Mouse (Mus musculus): ENCODE results near the gene Tmem150a. TPM values are rescaled to one million over a fixed set of nuclear protein-coding genes. Genes with fewer than 3 reads are reported as not detected.

The Tmem150a gene
- polyA plus RNA-seq, 1 experiment = 13.0 TPM

DNA sequence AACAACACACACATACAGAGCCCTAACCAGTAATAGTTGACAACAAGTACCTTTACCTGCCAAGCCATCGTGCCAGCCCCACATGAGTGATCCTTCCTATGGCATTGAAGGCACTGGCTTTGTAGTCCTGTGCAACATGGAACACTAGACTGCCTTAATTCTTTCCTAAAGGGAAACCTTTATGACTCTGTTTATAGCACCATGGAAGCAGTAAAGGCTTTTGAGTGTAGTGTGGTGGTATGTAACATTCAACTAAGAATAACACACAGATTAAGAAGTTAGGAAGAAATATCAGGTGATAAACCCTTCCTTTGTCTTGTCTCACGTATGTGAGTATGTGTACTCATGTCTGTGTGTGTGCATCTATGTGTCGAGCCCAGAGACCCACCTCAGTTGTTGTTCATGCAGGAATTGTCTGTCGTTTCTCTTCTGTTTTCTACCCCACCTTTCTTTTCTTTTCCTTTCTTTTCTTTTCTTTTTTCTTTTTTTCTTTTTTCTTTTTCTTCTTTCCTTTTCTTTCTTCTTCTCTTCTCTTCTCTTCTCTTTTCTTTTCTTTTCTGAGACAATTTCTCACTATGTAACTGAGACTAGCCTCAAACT is 11.7 kb downstream of the Tmem150a start, which contains the start of gene Rnf181:
Rnf181 (minus strand) TSS at position 113 of the 600 bp plus-strand sequence.
- no peaks in the 10 kb centered on the region for H3K4me1 ChIP-seq (ENCODE audit: control insufficient read depth, insufficient read depth, low read length)

GRCm38 (mm10) chr6:72367460-72367974 is 12.3 kb downstream of the Tmem150a start:
- Histone ChIP-seq H3K36me3 (ENCODE audit: control insufficient read depth, insufficient read depth, low read length, poor library complexity, severe bottlenecking) (no peaks in the 10 kb centered on the region), H3K4me3 (ENCODE audit: low read depth, low read length) (no peak overlapping the region), H3K27me3 (ENCODE audit: control insufficient read depth, insufficient read depth, low read length, poor library complexity, severe bottlenecking) (no peaks in the 10 kb centered on the region), H3K27ac (ENCODE audit: insufficient read depth, low read length) (no peak overlapping the region), H3K9me3 (replicated peaks; ENCODE audit: control insufficient read depth, insufficient read depth, low read length, poor library complexity, severe bottlenecking) (no peaks in the 10 kb centered on the region), H3K4me1 (ENCODE audit: control insufficient read depth, insufficient read depth, low read length) (no peaks in the 10 kb centered on the region), H3K9ac (ENCODE audit: low read depth, poor library complexity, severe bottlenecking) (no peak overlapping the region)
- TF ChIP-seq POLR2A (IDR thresholded peaks at IDR 0.05; ENCODE audit: insufficient read depth, low read length) = no peak
- TF ChIP-seq CTCF (IDR thresholded peaks at IDR 0.05; ENCODE audit: low read depth, low read length) = no peak
- TF ChIP-seq EP300 (IDR thresholded peaks at IDR 0.05; ENCODE audit: insufficient read depth, low read depth, low read length) = no peak

More for the DNA sequence above, 11.7 kb downstream of the Tmem150a start, which contains the start of gene Rnf181:
- no peak within 1 kb of the TSS for H3K4me3 ChIP-seq (ENCODE audit: low read depth, low read length)
- H3K36me3 ChIP-seq (ENCODE audit: control insufficient read depth, insufficient read depth, low read length, poor library complexity, severe bottlenecking) = no peaks in the 10 kb centered on the region
- no peaks in the 10 kb centered on the region for H3K9me3 ChIP-seq (replicated peaks; ENCODE audit: control insufficient read depth, insufficient read depth, low read length, poor library complexity, severe bottlenecking)
- no peak for TF ChIP-seq EP300 (IDR thresholded peaks at IDR 0.05; ENCODE audit: insufficient read depth, low read depth, low read length)
- no peak for TF ChIP-seq POLR2A (IDR thresholded peaks at IDR 0.05; ENCODE audit: insufficient read depth, low read length)
- no peak for TF ChIP-seq CTCF (IDR thresholded peaks at IDR 0.05; ENCODE audit: low read depth, low read length)
- H3K27me3 ChIP-seq (ENCODE audit: control insufficient read depth, insufficient read depth, low read length, poor library complexity, severe bottlenecking) = no peaks in the 10 kb centered on the region
- no peak within 1 kb of the TSS for H3K9ac ChIP-seq (ENCODE audit: low read depth, poor library complexity, severe bottlenecking)
- no peak within 1 kb of the TSS for H3K27ac ChIP-seq (ENCODE audit: insufficient read depth, low read length)

GRCm38 (mm10) chr6:72369557-72369956 is 14.3 kb downstream of the Tmem150a start:
- H3K9me3 ChIP-seq (replicated peaks; ENCODE audit: control insufficient read depth, insufficient read depth, low read length, poor library complexity, severe bottlenecking) = no peaks in the 10 kb centered on the region
- no peaks in the 10 kb centered on the region for H3K27me3 ChIP-seq (ENCODE audit: control insufficient read depth, insufficient read depth, low read length, poor library complexity, severe bottlenecking)
- no peak overlapping the region for H3K9ac ChIP-seq (ENCODE audit: low read depth, poor library complexity, severe bottlenecking)
- H3K36me3 ChIP-seq (ENCODE audit: control insufficient read depth, insufficient read depth, low read length, poor library complexity, severe bottlenecking) = no peaks in the 10 kb centered on the region
- no peak overlapping the region for H3K4me3 ChIP-seq (ENCODE audit: low read depth, low read length)
- H3K27ac ChIP-seq (ENCODE audit: insufficient read depth, low read length) = no peak overlapping the region
- no peak for TF ChIP-seq POLR2A (IDR thresholded peaks at IDR 0.05; ENCODE audit: insufficient read depth, low read length)
- TF ChIP-seq CTCF (IDR thresholded peaks at IDR 0.05; ENCODE audit: low read depth, low read length) = no peak
- TF ChIP-seq EP300 (IDR thresholded peaks at IDR 0.05; ENCODE audit: insufficient read depth, low read depth, low read length) = no peak
- no peaks in the 10 kb centered on the region for H3K4me1 ChIP-seq (ENCODE audit: control insufficient read depth, insufficient read depth, low read length)

DNA sequence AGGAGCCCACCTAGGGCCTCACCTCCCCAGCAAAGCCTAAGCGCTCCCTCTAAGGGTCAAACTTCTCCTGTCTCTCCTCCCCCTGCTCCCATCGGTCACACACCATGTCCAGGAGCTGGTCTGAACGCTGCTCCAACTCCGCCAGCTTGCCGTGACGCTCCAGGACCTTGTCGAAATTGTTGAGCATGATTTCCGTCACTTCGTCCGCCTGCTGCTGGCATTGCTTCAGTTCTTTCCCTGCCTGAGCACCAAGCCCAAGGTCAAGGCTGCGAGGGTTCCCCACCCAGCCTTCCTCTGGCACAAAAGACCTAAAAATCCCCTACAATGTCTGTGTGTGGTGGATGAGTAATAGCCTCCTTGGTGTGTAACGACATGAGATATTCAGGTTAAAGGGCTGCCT is 14.8 kb downstream of the Tmem150a start:
- Histone ChIP-seq H3K4me3 (ENCODE audit: low read depth, low read length) (no peak overlapping the region), H3K4me1 (ENCODE audit: control insufficient read depth, insufficient read depth, low read length) (no peaks in the 10 kb centered on the region), H3K9ac (ENCODE audit: low read depth, poor library complexity, severe bottlenecking) (no peak overlapping the region), H3K36me3 (ENCODE audit: control insufficient read depth, insufficient read depth, low read length, poor library complexity, severe bottlenecking) (no peaks in the 10 kb centered on the region), H3K9me3 (replicated peaks; ENCODE audit: control insufficient read depth, insufficient read depth, low read length, poor library complexity, severe bottlenecking) (no peaks in the 10 kb centered on the region), H3K27me3 (ENCODE audit: control insufficient read depth, insufficient read depth, low read length, poor library complexity, severe bottlenecking) (no peaks in the 10 kb centered on the region), H3K27ac (ENCODE audit: insufficient read depth, low read length) (no peak overlapping the region)
- TF ChIP-seq POLR2A (IDR thresholded peaks at IDR 0.05; ENCODE audit: insufficient read depth, low read length) (no peak), EP300 (IDR thresholded peaks at IDR 0.05; ENCODE audit: insufficient read depth, low read depth, low read length) (no peak), CTCF (IDR thresholded peaks at IDR 0.05; ENCODE audit: low read depth, low read length) (no peak)

GRCm38 (mm10) chr6:72371147-72371546 is 15.9 kb downstream of the Tmem150a start:
- TF ChIP-seq POLR2A (IDR thresholded peaks at IDR 0.05; ENCODE audit: insufficient read depth, low read length) (no peak), CTCF (IDR thresholded peaks at IDR 0.05; ENCODE audit: low read depth, low read length) (no peak)
- H3K27ac ChIP-seq (ENCODE audit: insufficient read depth, low read length) = no peak overlapping the region
- H3K27me3 ChIP-seq (ENCODE audit: control insufficient read depth, insufficient read depth, low read length, poor library complexity, severe bottlenecking) = no peaks in the 10 kb centered on the region
- H3K36me3 ChIP-seq (ENCODE audit: control insufficient read depth, insufficient read depth, low read length, poor library complexity, severe bottlenecking) = no peaks in the 10 kb centered on the region
- H3K4me1 ChIP-seq (ENCODE audit: control insufficient read depth, insufficient read depth, low read length) = no peaks in the 10 kb centered on the region
- no peaks in the 10 kb centered on the region for H3K9me3 ChIP-seq (replicated peaks; ENCODE audit: control insufficient read depth, insufficient read depth, low read length, poor library complexity, severe bottlenecking)
- H3K9ac ChIP-seq (ENCODE audit: low read depth, poor library complexity, severe bottlenecking) = no peak overlapping the region
- H3K4me3 ChIP-seq (ENCODE audit: low read depth, low read length) = no peak overlapping the region

- Histone ChIP-seq H3K27ac (ENCODE audit: insufficient read depth, low read length) (no peak overlapping the region), H3K36me3 (ENCODE audit: control insufficient read depth, insufficient read depth, low read length, poor library complexity, severe bottlenecking) (no peaks in the 10 kb centered on the region), H3K4me1 (ENCODE audit: control insufficient read depth, insufficient read depth, low read length) (no peaks in the 10 kb centered on the region), H3K4me3 (ENCODE audit: low read depth, low read length) (no peak overlapping the region), H3K27me3 (ENCODE audit: control insufficient read depth, insufficient read depth, low read length, poor library complexity, severe bottlenecking) (no peaks in the 10 kb centered on the region), H3K9me3 (replicated peaks; ENCODE audit: control insufficient read depth, insufficient read depth, low read length, poor library complexity, severe bottlenecking) (no peaks in the 10 kb centered on the region), H3K9ac (ENCODE audit: low read depth, poor library complexity, severe bottlenecking) (no peak overlapping the region)
- TF ChIP-seq CTCF (IDR thresholded peaks at IDR 0.05; ENCODE audit: low read depth, low read length) (no peak), EP300 (IDR thresholded peaks at IDR 0.05; ENCODE audit: insufficient read depth, low read depth, low read length) (no peak)
These were observed 16.3 kb downstream of the Tmem150a start for GRCm38 (mm10) chr6:72371571-72371970.
